Mouse (Mus musculus): ENCODE data around the gene Cnpy3. TPM values are rescaled to one million over a fixed set of nuclear protein-coding genes. Genes with fewer than 3 reads are reported as not detected.
"Not testable (repeated sequence)": the region's sequence is repeated elsewhere in the genome, so short reads cannot be mapped to it uniquely, and the experiment has no call there.

Cnpy3 gene
- polyA plus RNA-seq (2014; fragmentation: Nextera tagmentation; extraction: Ambion mirVana): 41.6 and 43.7 TPM in 2 replicates

DNA sequence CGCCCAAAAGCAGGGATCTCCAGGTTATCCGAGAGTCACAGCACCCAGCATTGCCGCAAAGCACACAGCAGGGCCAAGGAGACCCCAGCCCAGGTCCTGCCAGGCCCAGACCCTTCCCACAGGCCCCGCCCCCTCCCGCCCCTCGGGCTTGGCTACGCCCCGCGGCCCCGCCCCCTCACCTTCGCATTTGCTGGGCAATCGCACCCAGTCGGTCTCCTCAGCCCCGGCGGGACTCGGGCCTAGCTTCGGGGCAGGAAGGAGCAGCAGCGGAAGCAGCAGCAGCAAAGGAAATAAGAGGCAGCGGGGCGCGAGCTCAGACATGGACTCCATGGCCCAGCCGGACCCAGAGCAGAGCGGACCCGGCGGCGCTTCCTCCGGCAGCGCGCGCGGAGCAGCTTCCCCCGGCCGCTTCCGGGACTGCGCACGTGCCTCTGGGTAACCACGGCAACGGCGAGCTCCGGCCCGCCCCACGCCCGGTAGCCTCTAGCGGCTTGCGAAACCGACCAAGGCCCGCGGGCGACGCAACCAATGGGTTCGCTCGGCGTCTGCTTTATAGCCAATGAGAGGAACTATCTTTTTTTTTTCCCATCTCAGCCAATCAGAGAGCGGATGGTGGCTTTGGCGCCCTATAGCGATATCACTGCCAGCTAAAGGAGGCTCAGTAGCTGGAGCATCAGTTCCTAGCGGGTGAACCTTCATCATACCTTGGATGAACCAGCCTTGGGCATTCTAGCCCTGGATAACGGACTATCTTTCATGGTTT, at the start of gene Cnpy3:
TSS of gene Cnpy3 (minus strand) at position 421 of the 763 bp plus-strand sequence.
- Histone ChIP-seq H3K27ac (replicated peaks in 1 of 2; ENCODE audit: control insufficient read depth in 1 of 2, insufficient read depth in 1 of 2, low read depth in 2 of 2, low read length in 2 of 2) (peak within 1 kb of the TSS; percentile 84 to 86), H3K4me3 (ENCODE audit: control insufficient read depth in 1 of 2, insufficient read depth in 1 of 2, low read depth in 1 of 2, low read length in 2 of 2) (peak within 1 kb of the TSS; percentile 70 to 89), H3K9me3 (ENCODE audit: control insufficient read depth, low read length) (no peaks in the 10 kb centered on the region), H3K4me1 (ENCODE audit: control insufficient read depth in 2 of 2, insufficient read depth in 2 of 2, low read length in 2 of 2) (peaks cover 5 to 8% of the 10 kb centered on the region in 2 experiments), H3K27me3 (ENCODE audit: control insufficient read depth, insufficient read depth, low read length) (no peaks in the 10 kb centered on the region), H3K4me2 (ENCODE audit: low read length) (peak within 1 kb of the TSS; percentile 83), H3K9ac (ENCODE audit: low read length) (peak within 1 kb of the TSS; percentile 80), H3K36me3 (ENCODE audit: control insufficient read depth, insufficient read depth, low read length) (peaks cover 5% of the 10 kb centered on the region)
- peak; percentile 98 for ATAC-seq (ENCODE audit: insufficient number of reproducible peaks, insufficient read depth, low FRiP score, low read depth)
- under 1% methylated on average over 55 of the region's 58 CpGs for WGBS

- no peak overlapping the region for H3K4me2 ChIP-seq (ENCODE audit: low read length)
- H3K27ac ChIP-seq (replicated peaks in 1 of 2; ENCODE audit: control insufficient read depth in 1 of 2, insufficient read depth in 1 of 2, low read depth in 2 of 2, low read length in 2 of 2): no peak overlapping the region
- WGBS: 80% methylated on average over 6 of the region's 6 CpGs
- no peaks in the 10 kb centered on the region for H3K9me3 ChIP-seq (ENCODE audit: control insufficient read depth, low read length)
- no peak for ATAC-seq (ENCODE audit: insufficient number of reproducible peaks, insufficient read depth, low FRiP score, low read depth)
- no peaks in the 10 kb centered on the region for H3K27me3 ChIP-seq (ENCODE audit: control insufficient read depth, insufficient read depth, low read length)
- H3K9ac ChIP-seq (ENCODE audit: low read length): no peak overlapping the region
- H3K36me3 ChIP-seq (ENCODE audit: control insufficient read depth, insufficient read depth, low read length): peaks cover 63% of the 10 kb centered on the region
- H3K4me1 ChIP-seq (ENCODE audit: control insufficient read depth in 2 of 2, insufficient read depth in 2 of 2, low read length in 2 of 2): no peaks in the 10 kb centered on the region
- no peak overlapping the region for H3K4me3 ChIP-seq (ENCODE audit: control insufficient read depth in 1 of 2, insufficient read depth in 1 of 2, low read depth in 1 of 2, low read length in 2 of 2)
Measured at GRCm38 (mm10) chr17:46801761-46802160, 49.7 kb upstream of the Cnpy3 start.

DNA sequence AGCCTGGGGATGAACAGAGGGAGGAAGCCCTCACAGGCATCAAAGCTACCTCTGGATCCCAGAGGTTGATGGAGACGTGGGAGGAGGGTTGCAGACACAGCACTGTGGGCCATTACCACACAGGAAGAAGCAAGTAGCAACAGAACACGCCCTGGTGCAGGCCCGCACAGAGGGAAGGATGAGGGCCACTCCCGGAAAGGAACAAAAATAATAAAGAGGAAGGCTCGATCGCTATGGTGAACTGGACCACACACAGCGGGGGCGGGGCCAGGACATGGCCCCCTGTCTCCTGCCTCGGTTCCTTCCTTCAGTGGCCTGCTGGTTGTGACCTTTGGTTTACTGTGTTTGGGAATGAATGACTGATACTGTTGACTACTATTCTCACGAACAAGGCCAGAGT, 47.7 kb upstream of the Cnpy3 start:
- 82% methylated on average over 10 of the region's 10 CpGs for WGBS
- ATAC-seq (ENCODE audit: insufficient number of reproducible peaks, insufficient read depth, low FRiP score, low read depth): no peak
- no peaks in the 10 kb centered on the region for H3K9me3 ChIP-seq (ENCODE audit: control insufficient read depth, low read length)
- H3K4me2 ChIP-seq (ENCODE audit: low read length): no peak overlapping the region
- no peak overlapping the region for H3K4me3 ChIP-seq (ENCODE audit: control insufficient read depth in 1 of 2, insufficient read depth in 1 of 2, low read depth in 1 of 2, low read length in 2 of 2)
- H3K9ac ChIP-seq (ENCODE audit: low read length): no peak overlapping the region
- H3K36me3 ChIP-seq (ENCODE audit: control insufficient read depth, insufficient read depth, low read length): peaks cover 42% of the 10 kb centered on the region
- no peak overlapping the region for H3K27ac ChIP-seq (replicated peaks in 1 of 2; ENCODE audit: control insufficient read depth in 1 of 2, insufficient read depth in 1 of 2, low read depth in 2 of 2, low read length in 2 of 2)
- 0 out of 4 replicates have a peak, but pooled peaks cover 0 to 2% of the 10 kb centered on the region in 2 experiments for H3K4me1 ChIP-seq (ENCODE audit: control insufficient read depth in 2 of 2, insufficient read depth in 2 of 2, low read length in 2 of 2)
- H3K27me3 ChIP-seq (ENCODE audit: control insufficient read depth, insufficient read depth, low read length): no peaks in the 10 kb centered on the region

- Histone ChIP-seq H3K27me3 (ENCODE audit: control insufficient read depth, insufficient read depth, low read length) (no peaks in the 10 kb centered on the region), H3K4me3 (ENCODE audit: control insufficient read depth in 1 of 2, insufficient read depth in 1 of 2, low read depth in 1 of 2, low read length in 2 of 2) (no peak overlapping the region), H3K36me3 (ENCODE audit: control insufficient read depth, insufficient read depth, low read length) (peaks cover 39% of the 10 kb centered on the region), H3K27ac (replicated peaks in 1 of 2; ENCODE audit: control insufficient read depth in 1 of 2, insufficient read depth in 1 of 2, low read depth in 2 of 2, low read length in 2 of 2) (no peak overlapping the region), H3K4me1 (ENCODE audit: control insufficient read depth in 2 of 2, insufficient read depth in 2 of 2, low read length in 2 of 2) (0 out of 4 replicates have a peak, but pooled peaks cover 0 to 2% of the 10 kb centered on the region in 2 experiments), H3K9ac (ENCODE audit: low read length) (no peak overlapping the region), H3K9me3 (ENCODE audit: control insufficient read depth, low read length) (peaks cover 1% of the 10 kb centered on the region; the same call in 1 of the 2 replicates), H3K4me2 (ENCODE audit: low read length) (no peak overlapping the region)
- ATAC-seq (ENCODE audit: insufficient number of reproducible peaks, insufficient read depth, low FRiP score, low read depth): no peak
- WGBS: 34% methylated on average over 7 of the region's 8 CpGs
Measured at GRCm38 (mm10) chr17:46797386-46797785, 45.4 kb upstream of the Cnpy3 start.

GRCm38 (mm10) chr17:46796743-46797142, 44.7 kb upstream of the Cnpy3 start:
- H3K4me1 ChIP-seq (ENCODE audit: control insufficient read depth in 2 of 2, insufficient read depth in 2 of 2, low read length in 2 of 2): 0 out of 4 replicates have a peak, but pooled peaks cover 0 to 2% of the 10 kb centered on the region in 2 experiments
- no peak overlapping the region for H3K4me2 ChIP-seq (ENCODE audit: low read length)
- peaks cover 5% of the 10 kb centered on the region; the same call in 1 of the 2 replicates for H3K9me3 ChIP-seq (ENCODE audit: control insufficient read depth, low read length)
- no peak for ATAC-seq (ENCODE audit: insufficient number of reproducible peaks, insufficient read depth, low FRiP score, low read depth)
- H3K27ac ChIP-seq (replicated peaks in 1 of 2; ENCODE audit: control insufficient read depth in 1 of 2, insufficient read depth in 1 of 2, low read depth in 2 of 2, low read length in 2 of 2): no peak overlapping the region
- WGBS: 86% methylated on average over 4 of the region's 4 CpGs
- H3K4me3 ChIP-seq (ENCODE audit: control insufficient read depth in 1 of 2, insufficient read depth in 1 of 2, low read depth in 1 of 2, low read length in 2 of 2): no peak overlapping the region
- no peak overlapping the region for H3K9ac ChIP-seq (ENCODE audit: low read length)
- H3K36me3 ChIP-seq (ENCODE audit: control insufficient read depth, insufficient read depth, low read length): peaks cover 33% of the 10 kb centered on the region
- no peaks in the 10 kb centered on the region for H3K27me3 ChIP-seq (ENCODE audit: control insufficient read depth, insufficient read depth, low read length)

DNA sequence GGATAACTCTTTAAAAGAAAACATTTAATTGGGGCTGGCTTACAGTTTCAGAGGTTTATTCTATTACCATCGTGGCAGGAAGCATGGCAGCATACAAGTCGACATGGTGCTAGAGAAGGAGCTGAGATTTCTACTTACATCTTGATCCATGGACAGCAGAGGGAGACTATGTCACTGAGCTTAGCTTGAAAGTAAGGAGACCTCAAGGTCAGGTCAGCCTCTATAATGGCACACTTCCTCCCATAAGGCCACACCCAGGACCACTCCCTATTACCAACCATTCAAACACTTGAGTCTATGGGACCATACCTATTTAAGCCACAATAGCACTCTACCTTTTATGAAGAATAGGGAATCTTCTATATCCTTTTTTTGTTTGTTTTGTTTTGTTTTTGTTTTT, 40.9 kb upstream of the Cnpy3 start:
- 0 out of 4 replicates have a peak, but pooled peaks cover 0 to 2% of the 10 kb centered on the region in 2 experiments for H3K4me1 ChIP-seq (ENCODE audit: control insufficient read depth in 2 of 2, insufficient read depth in 2 of 2, low read length in 2 of 2)
- H3K9me3 ChIP-seq (ENCODE audit: control insufficient read depth, low read length): peaks cover 5% of the 10 kb centered on the region; the same call in 1 of the 2 replicates
- no peak overlapping the region for H3K27ac ChIP-seq (replicated peaks in 1 of 2; ENCODE audit: control insufficient read depth in 1 of 2, insufficient read depth in 1 of 2, low read depth in 2 of 2, low read length in 2 of 2)
- 69% methylated on average over 2 of the region's 2 CpGs for WGBS
- no peak overlapping the region for H3K9ac ChIP-seq (ENCODE audit: low read length)
- no peaks in the 10 kb centered on the region for H3K36me3 ChIP-seq (ENCODE audit: control insufficient read depth, insufficient read depth, low read length)
- H3K27me3 ChIP-seq (ENCODE audit: control insufficient read depth, insufficient read depth, low read length): no peaks in the 10 kb centered on the region
- H3K4me3 ChIP-seq (ENCODE audit: control insufficient read depth in 1 of 2, insufficient read depth in 1 of 2, low read depth in 1 of 2, low read length in 2 of 2): no peak overlapping the region
- H3K4me2 ChIP-seq (ENCODE audit: low read length): no peak overlapping the region
- ATAC-seq (ENCODE audit: insufficient number of reproducible peaks, insufficient read depth, low FRiP score, low read depth): no peak

GRCm38 (mm10) chr17:46787974-46788373, 36.0 kb upstream of the Cnpy3 start:
- 64% methylated on average over 2 of the region's 2 CpGs for WGBS
- not testable (repeated sequence) for H3K27ac ChIP-seq (replicated peaks in 1 of 2; ENCODE audit: control insufficient read depth in 1 of 2, insufficient read depth in 1 of 2, low read depth in 2 of 2, low read length in 2 of 2); H3K27me3 ChIP-seq (ENCODE audit: control insufficient read depth, insufficient read depth, low read length); H3K9ac ChIP-seq (ENCODE audit: low read length); H3K4me1 ChIP-seq (ENCODE audit: control insufficient read depth in 2 of 2, insufficient read depth in 2 of 2, low read length in 2 of 2); ATAC-seq (ENCODE audit: insufficient number of reproducible peaks, insufficient read depth, low FRiP score, low read depth); H3K9me3 ChIP-seq (ENCODE audit: control insufficient read depth, low read length); H3K4me2 ChIP-seq (ENCODE audit: low read length); H3K4me3 ChIP-seq (ENCODE audit: control insufficient read depth in 1 of 2, insufficient read depth in 1 of 2, low read depth in 1 of 2, low read length in 2 of 2); H3K36me3 ChIP-seq (ENCODE audit: control insufficient read depth, insufficient read depth, low read length)
